Mouse (Mus musculus) mouse embryonic stem cell (cell line): ENCODE results near the gene Asb15.

ENCODE experiments used
- in situ Hi-C, 2 experiments: fragments of 300-500 bp; cut with MboI; formaldehyde crosslinking; loops; 1 replicate in 1 of 2; 3 replicates in 1 of 2; pipeline ENCODE4 v1.14.3; 2019 to 2020; ENCODE audit warnings: low sequenced_read_pairs in 2 of 2, low pct_unique_long_range_greater_than_20kb in 1 of 2, mixed read lengths in 1 of 2; ENCODE audit not compliant: unreplicated experiment in 1 of 2

Asb15 gene

DNA sequence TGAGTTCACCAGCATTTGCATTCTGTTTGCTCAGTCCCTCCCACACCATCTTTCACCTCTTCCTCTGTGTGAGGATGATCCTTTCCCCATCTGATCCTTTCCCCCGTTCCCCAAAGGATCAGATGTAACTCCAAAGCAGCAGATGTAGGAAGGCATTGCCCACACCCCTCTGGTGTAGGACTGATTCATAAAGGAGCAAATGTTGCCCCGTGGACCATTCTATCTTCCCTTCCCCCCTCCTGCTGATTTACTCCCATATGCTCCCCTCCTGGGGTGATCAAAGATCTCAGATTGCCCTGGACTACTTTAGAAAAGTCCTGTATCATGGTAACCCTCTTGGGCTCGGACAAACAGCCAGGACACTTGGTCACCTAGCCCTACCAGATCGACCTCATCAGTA is 72.8 kb downstream of the Asb15 start:
- in situ Hi-C loops: no loop called here

DNA sequence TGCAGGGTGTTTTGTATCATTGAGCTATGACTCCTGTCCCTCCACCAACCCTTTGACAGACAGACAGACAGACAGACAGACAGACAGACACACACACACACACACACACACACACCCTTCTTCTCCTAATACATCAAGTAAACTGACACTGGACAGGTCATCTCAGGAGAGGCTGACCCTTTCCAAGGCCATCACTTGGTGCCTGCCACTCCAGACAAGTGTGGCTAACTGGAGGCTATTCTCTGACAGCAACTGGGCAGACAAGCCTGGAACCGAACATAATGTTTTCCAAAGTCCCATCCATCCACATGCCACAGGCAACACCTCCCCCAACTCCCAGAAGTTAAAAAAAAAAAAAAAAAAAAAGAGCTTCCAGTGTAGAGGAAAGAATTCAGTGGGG is 73.7 kb downstream of the Asb15 start:
- in situ Hi-C loops: no loop called here

GRCm38 (mm10) chr6:24602351-24602750 is 74.4 kb downstream of the Asb15 start:
- in situ Hi-C loops: no loop called here

DNA sequence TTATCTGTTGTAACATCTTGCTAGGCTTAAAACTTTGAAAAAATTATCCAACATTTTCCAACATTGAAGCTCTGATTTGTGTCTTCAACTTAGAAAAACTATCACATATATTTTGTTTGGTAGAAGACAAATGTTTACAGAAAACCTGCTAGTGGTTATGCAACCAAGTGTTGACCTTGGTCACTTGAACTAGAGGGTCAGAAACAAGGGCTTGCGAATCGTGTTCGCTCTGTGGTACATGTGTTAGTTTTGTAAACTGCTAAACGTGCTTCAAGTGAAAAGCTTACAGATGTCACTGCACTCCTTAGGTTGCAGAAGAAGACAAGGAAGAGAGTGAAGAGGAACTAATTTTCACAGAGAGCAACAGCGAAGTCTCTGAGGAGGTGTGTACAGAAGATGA is 75.0 kb downstream of the Asb15 start:
- in situ Hi-C loops: no loop called here

DNA sequence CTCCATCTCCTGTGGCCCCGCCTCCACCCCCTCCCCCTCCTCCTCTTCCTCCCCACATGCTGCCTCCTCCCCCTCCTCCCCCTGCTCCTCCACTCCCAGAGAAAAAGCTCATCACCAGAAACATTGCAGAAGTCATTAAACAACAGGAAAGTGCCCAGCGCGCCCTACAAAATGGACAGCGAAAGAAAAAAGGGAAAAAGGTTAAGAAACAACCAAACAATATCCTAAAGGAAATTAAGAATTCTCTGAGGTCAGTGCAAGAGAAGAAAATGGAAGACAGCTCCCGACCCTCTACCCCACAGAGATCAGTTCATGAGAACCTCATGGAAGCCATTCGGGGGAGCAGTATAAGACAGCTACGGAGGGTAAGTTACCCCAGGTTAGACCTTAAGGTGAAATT is 76.3 kb downstream of the Asb15 start:
- in situ Hi-C loops: no loop called here

DNA sequence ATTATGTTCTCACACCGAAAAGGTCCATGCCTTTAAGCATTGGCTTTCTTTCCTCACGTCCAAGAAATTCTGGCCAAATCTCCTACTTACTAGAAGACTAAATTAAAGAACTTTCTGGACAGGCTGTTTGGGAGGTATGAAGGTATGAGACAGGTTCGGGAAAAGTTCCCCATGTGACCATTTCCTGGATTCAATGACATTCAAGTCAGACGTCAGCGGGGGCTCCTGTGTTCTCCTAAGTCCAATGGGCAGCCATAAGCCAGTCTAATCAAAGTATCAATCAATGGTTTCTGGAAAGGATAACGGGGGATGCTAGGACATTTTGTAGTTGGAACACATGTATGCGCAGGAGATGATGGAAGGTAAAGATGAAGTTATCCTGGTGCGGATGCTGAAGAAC is 77.7 kb downstream of the Asb15 start:
- in situ Hi-C loops: no loop called here

DNA sequence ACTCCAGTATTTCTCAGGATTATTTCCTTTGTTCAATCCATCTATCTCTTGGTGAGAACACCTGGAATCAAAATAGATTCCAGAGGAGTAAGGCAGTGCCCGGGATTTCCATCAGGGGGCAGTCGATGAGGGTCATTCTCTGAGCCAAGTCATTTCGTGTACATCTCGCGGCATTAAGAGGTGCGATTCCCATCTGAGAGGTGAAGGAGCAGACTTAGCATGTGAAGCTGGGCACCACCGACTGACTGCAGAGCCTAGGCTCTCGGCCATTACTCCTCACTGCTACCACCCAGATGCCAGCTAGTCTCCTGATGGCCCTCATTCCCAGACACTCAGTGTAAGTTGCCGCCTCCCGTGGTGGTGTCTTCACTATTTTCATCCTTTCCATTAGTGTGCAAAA is 78.6 kb downstream of the Asb15 start:
- in situ Hi-C loops: no loop called here

GRCm38 (mm10) chr6:24607531-24607930 is 79.6 kb downstream of the Asb15 start:
- in situ Hi-C loops: no loop called here

DNA sequence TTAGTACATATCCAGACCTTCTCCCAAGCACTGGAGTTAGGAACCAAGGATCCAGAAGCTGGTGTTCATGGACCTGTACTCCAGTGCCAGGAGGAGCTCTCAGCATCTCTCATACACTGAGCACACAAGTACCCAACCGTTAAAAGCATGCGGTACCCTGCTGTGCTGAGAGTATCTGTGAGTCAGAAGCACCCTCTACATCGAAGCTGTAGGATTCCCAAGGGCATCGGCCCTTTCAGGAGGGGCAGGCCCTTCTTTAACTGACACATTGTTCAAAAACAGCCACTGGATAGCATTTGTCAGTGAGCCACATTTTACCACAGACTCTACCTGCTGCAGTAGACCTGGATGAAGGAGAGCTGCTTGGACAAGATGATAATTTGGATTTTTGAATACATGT is 80.2 kb downstream of the Asb15 start:
- in situ Hi-C loops: no loop called here

DNA sequence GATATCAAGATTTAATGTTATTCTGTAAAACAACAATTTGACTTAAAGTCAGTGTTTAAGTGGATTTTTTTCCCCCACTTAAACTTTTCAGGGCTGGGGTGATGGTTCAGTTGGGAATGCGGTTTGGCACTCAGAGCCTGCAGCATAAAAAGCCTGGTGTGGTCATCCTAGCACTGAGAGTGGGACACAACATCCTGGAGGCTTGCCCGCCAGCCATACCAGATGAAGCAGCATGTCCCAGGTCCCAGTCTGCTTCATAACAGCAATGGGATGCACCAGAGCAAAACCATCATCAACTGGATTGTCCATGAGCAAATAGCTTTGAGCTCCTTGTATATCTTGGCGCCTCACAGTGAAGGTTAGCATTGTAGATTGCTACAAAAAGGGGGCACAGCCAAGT is 80.7 kb downstream of the Asb15 start:
- in situ Hi-C loops: no loop called here

DNA sequence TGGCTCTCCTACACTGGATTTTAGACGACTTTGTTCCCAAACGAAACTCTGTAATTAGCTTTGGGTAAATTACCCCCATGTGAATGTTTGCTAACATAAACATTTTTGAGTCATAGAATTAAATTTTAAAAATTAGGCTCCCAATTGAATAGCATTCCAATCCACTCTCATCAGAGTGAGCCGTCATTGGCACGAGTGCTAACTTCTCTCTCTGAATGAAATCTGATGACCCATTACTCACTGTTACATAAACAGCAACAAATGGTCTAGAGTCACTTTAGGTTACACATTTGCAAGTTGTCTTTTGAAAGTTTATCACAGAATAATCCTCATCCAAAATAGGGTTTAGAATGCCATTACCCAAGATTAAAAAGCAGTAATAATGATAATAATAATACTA is 81.6 kb downstream of the Asb15 start:
- in situ Hi-C loops: no loop called here

DNA sequence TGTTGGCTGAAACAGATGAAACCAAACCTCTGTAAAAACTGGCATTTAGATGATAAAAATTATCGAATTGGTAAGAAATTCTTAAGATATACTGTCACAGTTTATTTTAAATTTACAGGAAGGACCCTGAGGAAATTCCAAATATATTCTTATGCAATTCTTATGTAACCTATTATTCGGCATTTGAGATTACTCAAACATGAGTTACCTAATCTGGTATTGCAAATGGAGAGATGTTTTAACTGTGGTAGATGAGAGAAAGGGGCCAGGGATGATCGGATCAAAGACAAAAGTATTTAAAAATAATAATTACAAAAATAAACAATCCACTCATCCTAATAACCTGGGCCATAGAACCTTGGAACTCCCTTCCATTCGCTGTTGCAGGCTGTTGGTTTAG is 82.4 kb downstream of the Asb15 start:
- in situ Hi-C loops: no loop called here

- in situ Hi-C loops: no loop called here
Measured at GRCm38 (mm10) chr6:24612074-24612755, 84.3 kb downstream of the Asb15 start.

GRCm38 (mm10) chr6:24613346-24613745 is 85.4 kb downstream of the Asb15 start:
- in situ Hi-C loops: no loop called here

DNA sequence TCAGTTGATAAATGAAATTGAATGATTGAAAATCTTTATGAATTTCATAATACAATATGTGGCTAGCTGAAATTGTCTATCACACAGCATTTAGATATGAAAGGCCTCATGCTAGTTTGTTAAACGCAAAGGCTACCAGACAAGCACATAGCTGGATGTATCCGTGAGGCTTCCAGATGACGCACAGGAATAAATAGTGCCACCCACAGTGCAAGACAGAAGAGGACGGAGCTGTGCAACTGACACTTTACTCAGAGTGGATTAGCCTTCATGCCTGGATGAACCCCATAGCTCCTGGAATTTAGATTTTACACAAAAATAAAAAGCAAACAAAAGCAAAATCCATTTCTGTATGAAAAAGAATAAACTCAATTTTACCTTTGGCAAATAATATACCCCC is 86.0 kb downstream of the Asb15 start:
- in situ Hi-C loops: no loop called here

DNA sequence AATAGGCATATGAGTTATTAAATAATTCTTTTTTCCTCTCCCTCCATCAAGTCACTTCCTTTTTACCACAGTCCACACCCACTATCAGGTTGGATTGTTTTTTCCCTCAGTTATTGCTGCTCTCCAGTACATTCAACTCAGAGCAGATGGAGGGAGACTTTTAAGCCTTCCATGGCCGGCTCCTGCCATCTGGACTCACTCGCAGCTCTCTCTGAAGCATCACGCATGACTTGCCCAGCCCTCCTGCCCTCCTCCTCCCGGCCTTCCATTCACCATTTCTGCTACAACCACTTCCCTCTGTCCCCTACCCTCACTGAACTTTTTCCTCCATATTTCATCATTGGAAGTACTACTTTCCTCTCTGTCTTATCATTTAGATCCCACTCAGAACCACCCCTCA is 88.8 kb downstream of the Asb15 start:
- in situ Hi-C loops: no loop called here

DNA sequence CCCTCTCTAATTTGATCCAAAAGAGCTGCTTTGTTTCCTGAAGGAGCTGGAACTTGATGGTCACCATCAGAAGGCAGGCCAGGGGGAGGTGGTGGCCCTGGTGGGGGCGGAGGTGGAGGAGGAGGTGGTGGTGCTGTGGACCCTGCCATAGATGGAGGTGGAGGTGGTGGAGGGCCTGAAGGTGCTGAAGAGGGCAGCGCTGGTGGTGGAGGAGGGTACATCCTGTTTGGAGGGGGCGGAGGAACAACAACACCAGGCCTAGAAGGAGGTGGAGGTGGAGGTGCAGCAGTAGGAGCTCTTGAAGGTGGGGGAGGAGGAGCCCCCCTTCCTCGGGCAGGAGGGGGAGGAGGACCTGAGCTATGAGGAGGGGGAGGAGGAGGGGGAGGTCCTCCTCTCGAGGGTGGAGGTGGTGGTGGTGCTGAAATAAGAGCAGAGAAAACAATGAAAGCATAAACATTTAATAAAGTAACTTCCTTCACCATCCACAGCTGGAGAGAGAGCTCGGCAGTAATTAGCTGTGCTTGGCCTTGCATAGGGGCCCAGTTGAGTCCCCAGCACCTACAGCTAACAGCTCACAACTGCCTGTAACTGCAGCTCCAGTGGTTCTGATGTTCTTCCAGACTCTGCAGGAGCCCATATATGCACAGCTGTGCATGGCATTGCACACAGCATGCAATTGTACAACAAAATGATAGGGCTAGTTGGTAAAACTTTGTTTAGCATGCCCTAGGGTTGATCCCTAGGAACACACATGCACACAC is 91.5 kb downstream of the Asb15 start:
- in situ Hi-C loops: no loop called here

GRCm38 (mm10) chr6:24620936-24621335 is 93.0 kb downstream of the Asb15 start:
- in situ Hi-C loops: no loop called here

- in situ Hi-C loops: no loop called here
Measured at GRCm38 (mm10) chr6:24622098-24622497, 94.2 kb downstream of the Asb15 start.
